8 mouse cellular contexts compared by ENCODE assay signal in genomic region chr8:84793791-84794485, GRCm38 (mm10). TPM values are rescaled to one million over a fixed set of nuclear protein-coding genes. Genes with fewer than 3 reads are reported as not detected.
DNase-seq lines count a peak whose midpoint lies in the region; ATAC-seq and TF ChIP-seq lines count a peak whose summit lies in the region.

No protein-coding gene starts in this region.

- H3K9me3 ChIP-seq in liver, embryonic 11.5 days (ENCODE audit: control insufficient read depth, low read length) = no peaks in the 10 kb centered on the region

- WGBS in liver, adult 2 months = 40% methylated on average over 13 of the region's 13 CpGs
- WGBS in liver, embryonic 11.5 days = 64% methylated on average over 13 of the region's 13 CpGs

- TF ChIP-seq POLR2A in liver, adult 2 months (IDR thresholded peaks at IDR 0.05; ENCODE audit: extremely low read depth, insufficient read depth, low read length) = no peak

- H3K4me3 ChIP-seq in liver, adult 2 months (ENCODE audit: insufficient read depth, low read depth, low read length) = peak overlapping the region; percentile 23; the same call in 1 of the 2 replicates
- no peak overlapping the region for H3K4me3 ChIP-seq in liver, embryonic 11.5 days (ENCODE audit: low read depth, low read length)

- DNase-seq in liver, adult 2 months (ENCODE audit: extremely low read depth, low read depth, low spot score) = peak; percentile 79
- DNase-seq in liver, embryonic 11.5 days (ENCODE audit: low spot score) = no peak
- DNase-seq in cerebellum, adult 8-10 months = peak; percentile 77
- peak; percentile 80 for DNase-seq in gastrocnemius, postnatal 25 days
- peak; percentile 76 to 84 for DNase-seq in left cerebral cortex, postnatal 10 days (ENCODE audit: extremely low spot score in 1 of 2, low spot score in 2 of 2)
- peak; percentile 87 for DNase-seq in telencephalon, adult 2 months (ENCODE audit: low read depth, low spot score)
- no peak for DNase-seq in thymus, postnatal 0 days (ENCODE audit: low spot score)
- DNase-seq in thymus, postnatal 14 days = no peak

- H3K4me2 ChIP-seq in liver, embryonic 11.5 days = no peak overlapping the region

- H3K4me1 ChIP-seq in liver, adult 2 months (ENCODE audit: control insufficient read depth, insufficient read depth, low read length) = peaks cover 76% of the 10 kb centered on the region
- H3K4me1 ChIP-seq in liver, embryonic 11.5 days (replicated peaks; ENCODE audit: control insufficient read depth, insufficient read depth, low read length) = no peaks in the 10 kb centered on the region

- H3K27ac ChIP-seq in liver, adult 2 months (replicated peaks; ENCODE audit: insufficient read depth, low read depth, low read length) = peak overlapping the region; percentile 82
- no peak overlapping the region for H3K27ac ChIP-seq in liver, embryonic 11.5 days (ENCODE audit: low read depth, low read length)

- no peak for TF ChIP-seq CTCF in liver, adult 2 months (IDR thresholded peaks at IDR 0.05; ENCODE audit: low read depth, low read length)

- ATAC-seq in liver, embryonic 11.5 days (replicated peaks; ENCODE audit: low FRiP score) = no peak

- H3K9ac ChIP-seq in liver, adult 2 months (ENCODE audit: low read depth, low read length) = peak overlapping the region; percentile 63
- no peak overlapping the region for H3K9ac ChIP-seq in liver, embryonic 11.5 days (ENCODE audit: low read depth, low read length)

- H3K27me3 ChIP-seq in liver, adult 2 months (ENCODE audit: control insufficient read depth, insufficient read depth, low read length) = no peaks in the 10 kb centered on the region
- H3K27me3 ChIP-seq in liver, embryonic 11.5 days (replicated peaks; ENCODE audit: control insufficient read depth, insufficient read depth, low read length) = peaks cover 88% of the 10 kb centered on the region

- H3K36me3 ChIP-seq in liver, adult 2 months (ENCODE audit: control insufficient read depth, insufficient read depth, low read length) = peaks cover 2% of the 10 kb centered on the region; the same call in 1 of the 2 replicates
- H3K36me3 ChIP-seq in liver, embryonic 11.5 days (ENCODE audit: control insufficient read depth, insufficient read depth, low read length) = no peaks in the 10 kb centered on the region

- peaks cover 81% of the 10 kb centered on the region for H3K79me2 ChIP-seq in liver, adult 2 months (ENCODE audit: control insufficient read depth, insufficient read depth, low read length)

- intact Hi-C loops in left cerebral cortex, postnatal 10 days (cut with DNase I) = no loop called here

RNA-seq across cellular contexts. Expression of gene Nfix, which starts 6.2 kb away (rescaled TPM):
- total RNA-seq in liver, adult 2 months (2014; rRNA removed) = 20.7 and 27.5 TPM in 2 replicates
- 32.9 and 34.4 TPM in 2 replicates for polyA plus RNA-seq in liver, adult 2 months (2012; rRNA removed)
- 5.0 and 7.1 TPM in 2 replicates for polyA plus RNA-seq in liver, embryonic 11.5 days (2014; fragmentation: Nextera tagmentation; extraction: Ambion mirVana)
- total RNA-seq in gastrocnemius, postnatal 25 days (2021) = 100 to 1,000 TPM; 447 to 529 TPM
- 100 to 1,000 TPM; 397 to 441 TPM for total RNA-seq in left cerebral cortex, postnatal 10 days (2021)
- 7.2 and 11.7 TPM in 2 replicates for polyA plus RNA-seq in thymus, postnatal 0 days (2015; fragmentation: Nextera tagmentation; extraction: Ambion mirVana)

RNA-seq across cellular contexts. Expression of gene Dand5, which starts 28.7 kb away (rescaled TPM):
- total RNA-seq in liver, adult 2 months (2014; rRNA removed) = 0.94 and 1.8 TPM in 2 replicates
- 2.0 and 2.6 TPM in 2 replicates for polyA plus RNA-seq in liver, adult 2 months (2012; rRNA removed)
- 4.5 and 4.9 TPM in 2 replicates for polyA plus RNA-seq in liver, embryonic 11.5 days (2014; fragmentation: Nextera tagmentation; extraction: Ambion mirVana)
- total RNA-seq in gastrocnemius, postnatal 25 days (2021) = 1 to 10 TPM; 9.5 to 9.6 TPM
- 1 to 10 TPM; 7.4 to 8.3 TPM for total RNA-seq in left cerebral cortex, postnatal 10 days (2021)
- 4.0 and 4.4 TPM in 2 replicates for polyA plus RNA-seq in thymus, postnatal 0 days (2015; fragmentation: Nextera tagmentation; extraction: Ambion mirVana)

RNA-seq across cellular contexts. Expression of gene Gadd45gip1, which starts 37.4 kb away (rescaled TPM):
- total RNA-seq in liver, adult 2 months (2014; rRNA removed) = 26.7 and 28.1 TPM in 2 replicates
- polyA plus RNA-seq in liver, adult 2 months (2012; rRNA removed) = 29.8 and 34.2 TPM in 2 replicates
- 87.8 and 90.6 TPM in 2 replicates for polyA plus RNA-seq in liver, embryonic 11.5 days (2014; fragmentation: Nextera tagmentation; extraction: Ambion mirVana)
- total RNA-seq in gastrocnemius, postnatal 25 days (2021) = 10 to 100 TPM; 20.5 to 22.6 TPM
- total RNA-seq in left cerebral cortex, postnatal 10 days (2021) = 10 to 100 TPM; 20.6 to 21.3 TPM
- 56.4 and 57.4 TPM in 2 replicates for polyA plus RNA-seq in thymus, postnatal 0 days (2015; fragmentation: Nextera tagmentation; extraction: Ambion mirVana)

RNA-seq across cellular contexts. Expression of gene Rad23a, which starts 46.5 kb away (rescaled TPM):
- 28.2 and 40.7 TPM in 2 replicates for total RNA-seq in liver, adult 2 months (2014; rRNA removed)
- polyA plus RNA-seq in liver, adult 2 months (2012; rRNA removed) = 52.0 and 68.4 TPM in 2 replicates
- polyA plus RNA-seq in liver, embryonic 11.5 days (2014; fragmentation: Nextera tagmentation; extraction: Ambion mirVana) = 188 and 191 TPM in 2 replicates
- total RNA-seq in gastrocnemius, postnatal 25 days (2021) = 100 to 1,000 TPM; 134 TPM
- 10 to 100 TPM; 57.0 to 60.1 TPM for total RNA-seq in left cerebral cortex, postnatal 10 days (2021)
- polyA plus RNA-seq in thymus, postnatal 0 days (2015; fragmentation: Nextera tagmentation; extraction: Ambion mirVana) = 120 and 141 TPM in 2 replicates

RNA-seq across cellular contexts. Expression of gene Calr, which starts 52.8 kb away (rescaled TPM):
- total RNA-seq in liver, adult 2 months (2014; rRNA removed) = 411 and 458 TPM in 2 replicates
- 308 and 349 TPM in 2 replicates for polyA plus RNA-seq in liver, adult 2 months (2012; rRNA removed)
- 860 and 893 TPM in 2 replicates for polyA plus RNA-seq in liver, embryonic 11.5 days (2014; fragmentation: Nextera tagmentation; extraction: Ambion mirVana)
- 100 to 1,000 TPM; 178 to 214 TPM for total RNA-seq in gastrocnemius, postnatal 25 days (2021)
- 100 to 1,000 TPM; 455 to 481 TPM for total RNA-seq in left cerebral cortex, postnatal 10 days (2021)
- 383 and 479 TPM in 2 replicates for polyA plus RNA-seq in thymus, postnatal 0 days (2015; fragmentation: Nextera tagmentation; extraction: Ambion mirVana)

Comparison
In these comparisons a context has a peak if more than half of its experiments do, and no peak if none do; other contexts are left out.
1. DNase-seq: peak in liver, adult 2 months (single experiment), cerebellum, adult 8-10 months (single experiment), gastrocnemius, postnatal 25 days (single experiment), left cerebral cortex, postnatal 10 days (2 of 2) and telencephalon, adult 2 months (single experiment); none in liver, embryonic 11.5 days (single experiment), thymus, postnatal 0 days (single experiment) and thymus, postnatal 14 days (single experiment).
2. RNA of gene Nfix, which starts 6.2 kb away (total RNA-seq): 447 to 529 TPM in gastrocnemius, postnatal 25 days and 397 to 441 TPM in left cerebral cortex, postnatal 10 days; 20.7 to 27.5 TPM in liver, adult 2 months; every median in the first group is over 10 times any median in the second.